Mouse (Mus musculus) embryonic fibroblast, embryonic 13.5 days (primary cell): ENCODE measurements around the gene Gm9918.

ENCODE experiments used
- CTCF ChIP-seq: IDR thresholded peaks from 2 replicates; pipeline ENCODE4 v1.5.1; 2011; ENCODE audit warnings: mild to moderate bottlenecking, control low read depth, low read length, moderate library complexity, borderline replicate concordance; ENCODE audit not compliant: insufficient read depth
- POLR2A ChIP-seq: IDR thresholded peaks from 2 replicates; pipeline ENCODE4 v1.6.1; 2011; ENCODE audit warnings: low read depth, mild to moderate bottlenecking, control low read depth, low read length, moderate library complexity

DNA sequence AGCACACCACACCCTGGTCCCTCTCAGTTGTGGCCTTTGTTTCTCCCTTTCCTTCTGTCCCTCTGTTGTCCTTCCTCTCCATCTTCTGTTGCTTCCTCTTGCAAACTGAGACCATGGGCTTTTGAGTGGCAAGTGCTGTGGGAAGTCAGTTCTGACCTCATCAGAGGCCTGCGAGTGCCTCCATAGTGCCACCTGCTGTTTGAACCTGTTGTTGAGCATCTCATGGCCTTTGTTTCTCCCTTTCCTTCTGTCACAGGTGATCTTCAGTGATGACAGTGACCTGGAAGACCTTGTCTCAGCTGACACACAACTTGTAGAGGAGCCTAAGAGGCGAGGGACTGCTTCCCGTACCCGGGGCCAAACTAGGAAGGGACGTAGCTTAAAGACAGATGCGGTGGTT, 45.9 kb downstream of the Gm9918 start:
- TF ChIP-seq CTCF (peak; percentile 74; the same call in 1 of the 2 replicates), POLR2A (no peak)
